Mouse (Mus musculus) G1E (cell line): Measurements from ENCODE around the gene Crygb.

Source experiments
- CTCF ChIP-seq: IDR thresholded peaks from 2 replicates; pipeline ENCODE4 v1.5.1; 2012; ENCODE audit warnings: low read depth, low read length, inconsistent platforms, mixed read lengths
- GATA1 ChIP-seq: IDR thresholded peaks from 2 replicates; pipeline ENCODE4 v1.6.1; 2012; ENCODE audit warnings: borderline replicate concordance, low read length, inconsistent platforms, mixed read lengths

DNA sequence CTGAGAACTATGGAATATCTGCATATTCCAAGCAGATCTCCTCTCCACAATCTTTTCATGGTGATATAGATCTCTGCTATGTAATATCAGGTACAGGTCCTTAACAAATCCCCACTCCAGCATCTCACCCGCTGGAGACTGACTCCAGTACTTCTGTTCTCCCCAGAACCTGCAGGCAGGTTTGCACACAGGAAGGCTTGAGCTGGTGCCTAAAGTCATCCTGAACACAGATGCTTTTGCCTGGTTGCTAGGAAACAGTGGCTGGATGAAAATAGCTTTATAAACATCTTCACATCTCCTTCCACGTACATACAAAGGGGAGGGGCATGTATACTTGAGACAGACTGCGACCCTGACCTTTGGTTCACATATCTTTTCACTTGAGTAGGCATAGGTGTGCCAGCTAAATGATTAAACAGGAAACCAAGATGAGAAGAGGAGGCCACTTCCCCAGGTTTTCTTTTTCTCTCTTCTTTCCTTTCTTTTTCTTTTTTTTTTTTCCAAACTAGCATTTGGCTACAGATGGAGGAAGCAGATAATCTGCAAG, 47.6 kb upstream of the Crygb start:
- TF ChIP-seq GATA1 (no peak), CTCF (no peak)
